Comparison of ENCODE assay signal across 8 mouse cellular contexts in genomic region chr9:57708068-57708719, GRCm38 (mm10). TPM values are rescaled to one million over a fixed set of nuclear protein-coding genes. Genes with fewer than 3 reads are reported as not detected.
DNase-seq lines count a peak whose midpoint lies in the region; ATAC-seq and TF ChIP-seq lines count a peak whose summit lies in the region.

Gene Edc3 (plus strand): TSS chr9:57708540.

- WGBS in lung, embryonic 14.5 days, result under 1% methylated on average over 23 of the region's 23 CpGs

- H3K9ac ChIP-seq in lung, embryonic 14.5 days, result peak within 1 kb of the TSS; percentile 89

- H3K36me3 ChIP-seq in lung, embryonic 14.5 days (ENCODE audit: insufficient read depth), result peaks cover 12% of the 10 kb centered on the region

- DNase-seq in MN1 (ENCODE audit: low spot score), result peak; percentile 82
- peak; percentile 85 for DNase-seq in cerebellum, adult 9-10 months
- DNase-seq in layer of hippocampus, adult 8-10 months (ENCODE audit: low spot score in 2 of 2), result peak; percentile 72 to 81
- peak; percentile 98 for DNase-seq in lung, embryonic 14.5 days
- DNase-seq in thymus, adult 18-20 months, result peak; percentile 72 to 82

- H3K27me3 ChIP-seq in lung, embryonic 14.5 days (ENCODE audit: insufficient read depth, low read length), result no peaks in the 10 kb centered on the region

- peak; percentile 95 for ATAC-seq in frontal cortex, adult (ENCODE audit: low TSS enrichment)
- ATAC-seq in hematopoietic stem cell, adult 5-6 weeks (replicated peaks in 1 of 2; ENCODE audit: insufficient read depth in 1 of 2, low FRiP score in 2 of 2, low TSS enrichment in 1 of 2, low read depth in 1 of 2, poor library complexity in 2 of 2, severe bottlenecking in 2 of 2), result peak; percentile 93 to 95
- peak; percentile 98 for ATAC-seq in lung, embryonic 14.5 days (ENCODE audit: insufficient read depth)
- ATAC-seq in neutrophil, adult 5-6 weeks (ENCODE audit: extremely low read depth, insufficient number of reproducible peaks, low FRiP score, poor library complexity, severe bottlenecking), result peak; percentile 92

- peak within 1 kb of the TSS; percentile 85 for H3K4me3 ChIP-seq in lung, embryonic 14.5 days (ENCODE audit: low read depth, low read length)

- H3K27ac ChIP-seq in lung, embryonic 14.5 days (ENCODE audit: low read depth), result peak within 1 kb of the TSS; percentile 87

- peak within 1 kb of the TSS; percentile 74 for H3K4me2 ChIP-seq in lung, embryonic 14.5 days

- peaks cover 3% of the 10 kb centered on the region; the same call in 1 of the 2 replicates for H3K4me1 ChIP-seq in lung, embryonic 14.5 days (ENCODE audit: insufficient read depth)

- TF ChIP-seq CTCF in lung, embryonic 14.5 days (IDR thresholded peaks at IDR 0.05; ENCODE audit: low read depth), result no peak

- H3K9me3 ChIP-seq in lung, embryonic 14.5 days (ENCODE audit: low read depth, low read length), result no peaks in the 10 kb centered on the region

RNA-seq across cellular contexts. Expression of gene Edc3, which starts in this region (rescaled TPM):
- 5.4 and 8.0 TPM in 2 replicates for total RNA-seq in hematopoietic stem cell, adult 5-6 weeks (2017)
- total RNA-seq in layer of hippocampus, adult 8-10 months (2022), result 10 to 100 TPM; 14.0 to 23.7 (median 14.6) TPM
- polyA plus RNA-seq in lung, embryonic 14.5 days (2014; fragmentation: Nextera tagmentation; extraction: Ambion mirVana), result 24.0 and 24.9 TPM in 2 replicates
- total RNA-seq in neutrophil, adult 5-6 weeks (2017), result 4.5 and 5.8 TPM in 2 replicates

Comparison
In these comparisons a context has a peak if more than half of its experiments do, and no peak if none do; other contexts are left out.
1. Peak in every context shown above with its lines: DNase-seq, ATAC-seq, H3K4me3 ChIP-seq and H3K27ac ChIP-seq.